Comparison of ENCODE assay signal across 9 mouse cellular contexts in the genomic region with DNA sequence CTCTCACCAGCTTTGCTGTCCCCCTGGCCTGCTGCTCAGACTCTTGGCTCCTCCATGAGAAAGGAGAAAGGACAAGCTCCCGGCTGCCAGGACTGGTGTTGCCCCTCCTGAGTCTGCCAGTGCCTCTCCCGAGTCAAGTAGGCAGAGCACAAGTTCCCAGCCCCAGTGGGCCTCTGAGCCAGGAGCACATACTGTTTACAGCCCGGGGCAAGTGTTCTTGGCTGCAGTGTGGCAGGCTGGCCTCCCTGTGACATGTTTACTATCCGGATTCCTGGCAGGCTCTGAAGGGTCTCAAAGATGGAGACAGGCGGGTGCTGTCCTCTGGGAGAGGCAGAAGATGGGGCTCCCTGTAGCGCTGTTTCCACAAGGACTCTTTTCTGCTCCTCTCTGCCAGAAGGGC. TPM values are rescaled to one million over a fixed set of nuclear protein-coding genes. Genes with fewer than 3 reads are reported as not detected.
DNase-seq lines count a peak whose midpoint lies in the region; ATAC-seq and TF ChIP-seq lines count a peak whose summit lies in the region.
"Had no signal": no experiment of that assay in that cellular context is flagged by ENCODE, and none has a peak within 500 bp of the region (broad histone marks: within the 10 kb centered on the region; RNA-seq: fewer than 3 reads in every experiment).

No protein-coding gene starts in this region.

- intact Hi-C loops in heart, postnatal 36 days (cut with DNase I) = no loop called here

- H3K4me2 ChIP-seq in forebrain, embryonic 16.5 days (ENCODE audit: low read length) = no peak overlapping the region

- TF ChIP-seq POLR2A in brain, embryonic 14.5 days (IDR thresholded peaks at IDR 0.05; ENCODE audit: borderline replicate concordance, extremely low read depth, insufficient read depth, insufficient read length, poor library complexity, severe bottlenecking) = no peak

- 37% methylated on average over 6 of the region's 6 CpGs for WGBS in forebrain, embryonic 16.5 days

- H3K27ac ChIP-seq in forebrain, embryonic 16.5 days (ENCODE audit: low read length) = no peak overlapping the region

- peak; percentile 75 for ATAC-seq in forebrain, embryonic 16.5 days
- ATAC-seq in monocyte, adult 5-6 weeks (replicated peaks; ENCODE audit: insufficient number of reproducible peaks, low FRiP score, low TSS enrichment, poor library complexity, severe bottlenecking) = no peak

- no peaks in the 10 kb centered on the region for H3K36me3 ChIP-seq in forebrain, embryonic 16.5 days (ENCODE audit: control insufficient read depth, insufficient read depth)
- H3K36me3 ChIP-seq: G1E had no signal

- no peaks in the 10 kb centered on the region for H3K27me3 ChIP-seq in forebrain, embryonic 16.5 days (replicated peaks; ENCODE audit: control insufficient read depth, insufficient read depth, low read length)

- H3K4me3 ChIP-seq in forebrain, embryonic 16.5 days (replicated peaks; ENCODE audit: low read length) = no peak overlapping the region

- H3K9me3 ChIP-seq in forebrain, embryonic 16.5 days (ENCODE audit: control insufficient read depth, low read length) = no peaks in the 10 kb centered on the region
- H3K9me3 ChIP-seq: G1E had no signal

- no peak overlapping the region for H3K9ac ChIP-seq in forebrain, embryonic 16.5 days (replicated peaks; ENCODE audit: low read depth, low read length)

- H3K4me1 ChIP-seq in forebrain, embryonic 16.5 days (replicated peaks; ENCODE audit: control insufficient read depth, insufficient read depth, low read length) = peaks cover 24% of the 10 kb centered on the region

- peak; percentile 81 for DNase-seq in brain, embryonic 14.5 days (ENCODE audit: low read depth)
- peak; percentile 44 to 59 for DNase-seq in heart, postnatal 36 days
- peak; percentile 74 for DNase-seq in lung, postnatal 36 days
- no peak for DNase-seq in layer of hippocampus, adult 11-12 months (ENCODE audit: low spot score)
- no peak for DNase-seq in kidney, adult 8-10 months
- DNase-seq in adrenal gland, postnatal 14 days = no peak

- no peak for TF ChIP-seq CTCF in brain, embryonic 14.5 days (IDR thresholded peaks at IDR 0.05; ENCODE audit: borderline replicate concordance, extremely low read depth, insufficient read depth, insufficient read length)

RNA-seq across cellular contexts. Expression of a gene that starts 28.7 kb away (rescaled TPM):
- 70.3 and 70.4 TPM in 2 replicates for polyA plus RNA-seq in brain, embryonic 14.5 days (2012; rRNA removed)
- polyA plus RNA-seq in forebrain, embryonic 16.5 days (2015; fragmentation: Nextera tagmentation; extraction: Ambion mirVana) = 26.9 and 34.9 TPM in 2 replicates
- 10 to 100 TPM; 21.2 to 26.6 TPM for total RNA-seq in heart, postnatal 36 days (2021)
- 9.9 to 23.3 TPM (median 10.5 TPM) in 3 replicates for total RNA-seq in monocyte, adult 5-6 weeks (2017)
- total RNA-seq in adrenal gland, postnatal 14 days (2021) = 29.9 and 33.9 TPM in 2 replicates

Comparison
In these comparisons a context has a peak if more than half of its experiments do, and no peak if none do; other contexts are left out.
1. DNase-seq: peak in brain, embryonic 14.5 days (single experiment), heart, postnatal 36 days (2 of 2) and lung, postnatal 36 days (single experiment); none in layer of hippocampus, adult 11-12 months (single experiment), kidney, adult 8-10 months (0 of 2) and adrenal gland, postnatal 14 days (single experiment).